Mouse (Mus musculus): ENCODE data around the gene Csn1s2a. TPM values are rescaled to one million over a fixed set of nuclear protein-coding genes. Genes with fewer than 3 reads are reported as not detected.
"Not testable (repeated sequence)": the region's sequence is repeated elsewhere in the genome, so short reads cannot be mapped to it uniquely, and the experiment has no call there.

The Csn1s2a gene
- not detected in 2 replicates for polyA plus RNA-seq (2012; rRNA removed)

GRCm38 (mm10) chr5:87774267-87774666, at the start of gene Csn1s2a:
Csn1s2a (plus strand) TSS chr5:87774567.
- TF ChIP-seq POLR2A (IDR thresholded peaks at IDR 0.05; ENCODE audit: borderline replicate concordance, insufficient read depth, low read length) (no peak), CTCF (IDR thresholded peaks at IDR 0.05; ENCODE audit: borderline replicate concordance, insufficient read depth, low read depth, low read length) (no peak)
- no peak for DNase-seq
- 84% methylated on average over 1 of the region's 1 CpGs for WGBS
- H3K27me3 ChIP-seq (ENCODE audit: control insufficient read depth, insufficient read depth, low read length) = no peaks in the 10 kb centered on the region
- no peaks in the 10 kb centered on the region for H3K4me1 ChIP-seq (ENCODE audit: control insufficient read depth, insufficient read depth, low read length)
- H3K4me3 ChIP-seq (replicated peaks; ENCODE audit: insufficient read depth, low read depth, low read length) = no peak within 1 kb of the TSS
- no peak within 1 kb of the TSS for H3K27ac ChIP-seq (ENCODE audit: insufficient read depth, low read length)

GRCm38 (mm10) chr5:87734821-87735220, 39.5 kb upstream of the Csn1s2a start:
- Histone ChIP-seq H3K27me3 (ENCODE audit: control insufficient read depth, insufficient read depth, low read length) (no peaks in the 10 kb centered on the region), H3K27ac (ENCODE audit: insufficient read depth, low read length) (no peak overlapping the region), H3K4me1 (ENCODE audit: control insufficient read depth, insufficient read depth, low read length) (no peaks in the 10 kb centered on the region), H3K4me3 (replicated peaks; ENCODE audit: insufficient read depth, low read depth, low read length) (no peak overlapping the region)
- no peak for DNase-seq
- TF ChIP-seq POLR2A (IDR thresholded peaks at IDR 0.05; ENCODE audit: borderline replicate concordance, insufficient read depth, low read length) (no peak), CTCF (IDR thresholded peaks at IDR 0.05; ENCODE audit: borderline replicate concordance, insufficient read depth, low read depth, low read length) (no peak)

DNA sequence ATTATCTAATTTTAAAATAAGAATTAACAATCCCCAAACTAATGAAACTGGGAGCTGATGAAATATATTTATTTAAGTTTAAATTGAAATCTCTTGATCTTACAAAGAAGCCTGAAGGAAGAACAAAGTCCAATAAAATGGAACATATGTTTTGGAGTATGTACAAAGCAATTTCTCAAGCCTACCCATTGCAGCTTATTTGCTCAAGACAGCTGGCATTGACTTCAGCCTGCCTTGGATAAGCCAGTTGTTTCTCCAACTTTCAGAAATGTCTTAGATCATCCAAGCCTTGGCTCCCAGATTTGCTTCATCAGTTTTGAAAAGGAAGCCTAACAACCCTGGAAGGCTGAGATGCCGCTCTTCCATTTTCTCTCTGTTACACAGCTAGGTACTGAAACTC, 20.9 kb upstream of the Csn1s2a start:
- Histone ChIP-seq H3K27ac (ENCODE audit: insufficient read depth, low read length) (no peak overlapping the region), H3K4me1 (ENCODE audit: control insufficient read depth, insufficient read depth, low read length) (no peaks in the 10 kb centered on the region), H3K4me3 (replicated peaks; ENCODE audit: insufficient read depth, low read depth, low read length) (no peak overlapping the region), H3K27me3 (ENCODE audit: control insufficient read depth, insufficient read depth, low read length) (no peaks in the 10 kb centered on the region)
- no peak for TF ChIP-seq POLR2A (IDR thresholded peaks at IDR 0.05; ENCODE audit: borderline replicate concordance, insufficient read depth, low read length)
- no peak for TF ChIP-seq CTCF (IDR thresholded peaks at IDR 0.05; ENCODE audit: borderline replicate concordance, insufficient read depth, low read depth, low read length)
- DNase-seq = no peak
- 44% methylated on average over 1 of the region's 1 CpGs for WGBS

DNA sequence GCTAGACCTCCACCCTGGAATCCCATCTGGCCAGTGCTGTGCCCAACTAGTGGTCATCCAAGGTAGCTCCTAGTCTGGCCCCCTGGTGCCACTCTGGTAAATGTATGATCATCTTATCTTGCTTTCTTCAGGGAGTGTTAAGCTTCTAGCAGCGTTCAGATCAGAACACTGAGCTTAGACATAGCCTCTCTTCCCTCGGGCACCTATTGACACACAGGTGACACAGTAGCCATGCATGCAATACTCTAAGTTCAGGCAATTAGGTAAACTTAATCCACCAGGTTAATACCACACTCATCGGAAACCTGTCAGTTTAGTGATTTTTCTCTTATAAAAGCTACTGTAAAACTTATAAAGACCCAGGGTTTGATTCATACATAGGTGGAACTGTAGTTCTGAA, 9.8 kb upstream of the Csn1s2a start:
- H3K4me1 ChIP-seq (ENCODE audit: control insufficient read depth, insufficient read depth, low read length) = no peaks in the 10 kb centered on the region
- 78% methylated on average over 3 of the region's 3 CpGs for WGBS
- H3K4me3 ChIP-seq (replicated peaks; ENCODE audit: insufficient read depth, low read depth, low read length) = no peak overlapping the region
- no peak overlapping the region for H3K27ac ChIP-seq (ENCODE audit: insufficient read depth, low read length)
- no peak for DNase-seq
- H3K27me3 ChIP-seq (ENCODE audit: control insufficient read depth, insufficient read depth, low read length) = no peaks in the 10 kb centered on the region
- TF ChIP-seq CTCF (IDR thresholded peaks at IDR 0.05; ENCODE audit: borderline replicate concordance, insufficient read depth, low read depth, low read length) = no peak
- TF ChIP-seq POLR2A (IDR thresholded peaks at IDR 0.05; ENCODE audit: borderline replicate concordance, insufficient read depth, low read length) = no peak

- not testable (repeated sequence) for DNase-seq; H3K4me3 ChIP-seq (replicated peaks; ENCODE audit: insufficient read depth, low read depth, low read length); H3K27me3 ChIP-seq (ENCODE audit: control insufficient read depth, insufficient read depth, low read length); H3K27ac ChIP-seq (ENCODE audit: insufficient read depth, low read length); H3K4me1 ChIP-seq (ENCODE audit: control insufficient read depth, insufficient read depth, low read length)
- WGBS = 28% methylated on average over 2 of the region's 2 CpGs
Observed at GRCm38 (mm10) chr5:87772151-87772550, 2.2 kb upstream of the Csn1s2a start.

- no peak for DNase-seq
- TF ChIP-seq POLR2A (IDR thresholded peaks at IDR 0.05; ENCODE audit: borderline replicate concordance, insufficient read depth, low read length) (no peak), CTCF (IDR thresholded peaks at IDR 0.05; ENCODE audit: borderline replicate concordance, insufficient read depth, low read depth, low read length) (no peak)
- WGBS = 61% methylated on average over 4 of the region's 4 CpGs
Observed at GRCm38 (mm10) chr5:87782731-87783130, 8.4 kb downstream of the Csn1s2a start.

DNA sequence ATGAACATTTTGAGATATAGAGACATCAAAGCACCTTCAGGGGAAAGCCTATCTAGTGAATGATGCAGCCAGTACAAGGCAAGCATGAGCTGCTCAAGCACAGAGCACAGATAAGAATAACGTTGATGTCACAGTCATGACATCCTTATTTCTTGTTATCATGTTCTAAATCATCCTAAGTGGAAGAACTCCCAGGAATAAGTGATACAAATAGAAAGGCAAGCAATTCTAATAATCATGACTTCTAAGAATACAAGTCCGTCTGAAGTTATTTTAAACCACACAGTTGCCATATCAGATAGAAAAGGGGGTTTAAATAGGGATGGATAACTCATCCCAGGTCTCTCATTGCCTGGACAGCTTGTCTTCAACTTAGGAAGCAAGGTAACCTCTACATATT, 33.4 kb downstream of the Csn1s2a start, which contains the start of gene Csn1s2b:
TSS of gene Csn1s2b (plus strand) at position 301 of the 400 bp plus-strand sequence.
- WGBS = 86% methylated on average over 2 of the region's 2 CpGs
- H3K4me3 ChIP-seq (replicated peaks; ENCODE audit: insufficient read depth, low read depth, low read length) = no peak within 1 kb of the TSS
- TF ChIP-seq CTCF (IDR thresholded peaks at IDR 0.05; ENCODE audit: borderline replicate concordance, insufficient read depth, low read depth, low read length) = no peak
- TF ChIP-seq POLR2A (IDR thresholded peaks at IDR 0.05; ENCODE audit: borderline replicate concordance, insufficient read depth, low read length) = no peak
- H3K27me3 ChIP-seq (ENCODE audit: control insufficient read depth, insufficient read depth, low read length) = no peaks in the 10 kb centered on the region
- no peaks in the 10 kb centered on the region for H3K4me1 ChIP-seq (ENCODE audit: control insufficient read depth, insufficient read depth, low read length)
- no peak within 1 kb of the TSS for H3K27ac ChIP-seq (ENCODE audit: insufficient read depth, low read length)
- DNase-seq = no peak

More at GRCm38 (mm10) chr5:87782731-87783130, 8.4 kb downstream of the Csn1s2a start:
- H3K27ac ChIP-seq (ENCODE audit: insufficient read depth, low read length) = no peak overlapping the region
- no peaks in the 10 kb centered on the region for H3K4me1 ChIP-seq (ENCODE audit: control insufficient read depth, insufficient read depth, low read length)
- H3K4me3 ChIP-seq (replicated peaks; ENCODE audit: insufficient read depth, low read depth, low read length) = no peak overlapping the region
- no peaks in the 10 kb centered on the region for H3K27me3 ChIP-seq (ENCODE audit: control insufficient read depth, insufficient read depth, low read length)

DNA sequence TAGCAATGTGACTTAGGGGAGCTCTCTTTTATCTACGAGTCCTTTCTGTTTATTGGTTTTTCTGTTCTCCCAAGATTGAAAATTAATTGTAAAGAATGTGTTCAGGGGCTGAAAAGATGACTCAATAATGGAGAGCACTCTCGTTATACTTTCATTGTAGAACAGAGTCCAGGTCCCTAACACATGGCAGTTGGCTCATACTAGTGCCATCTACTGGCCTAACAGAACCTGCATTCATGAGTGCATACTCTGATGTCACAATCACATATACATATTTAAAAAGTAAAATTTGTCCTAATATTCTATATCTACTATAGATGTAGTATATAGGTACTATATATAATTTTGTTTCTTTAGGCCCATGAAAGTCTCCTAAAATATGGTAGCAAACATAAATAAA, 34.9 kb downstream of the Csn1s2a start:
- WGBS = 62% methylated on average over 2 of the region's 2 CpGs
- TF ChIP-seq CTCF (IDR thresholded peaks at IDR 0.05; ENCODE audit: borderline replicate concordance, insufficient read depth, low read depth, low read length) (no peak), POLR2A (IDR thresholded peaks at IDR 0.05; ENCODE audit: borderline replicate concordance, insufficient read depth, low read length) (no peak)
- H3K4me3 ChIP-seq (replicated peaks; ENCODE audit: insufficient read depth, low read depth, low read length) = no peak overlapping the region
- no peaks in the 10 kb centered on the region for H3K4me1 ChIP-seq (ENCODE audit: control insufficient read depth, insufficient read depth, low read length)
- H3K27me3 ChIP-seq (ENCODE audit: control insufficient read depth, insufficient read depth, low read length) = no peaks in the 10 kb centered on the region
- no peak overlapping the region for H3K27ac ChIP-seq (ENCODE audit: insufficient read depth, low read length)
- DNase-seq = no peak
